Mouse (Mus musculus): ENCODE results near the gene Pfkp. TPM values are rescaled to one million over a fixed set of nuclear protein-coding genes. Genes with fewer than 3 reads are reported as not detected.

Pfkp gene
- polyA plus RNA-seq (2015; fragmentation: Nextera tagmentation; extraction: Ambion mirVana), result 135 and 141 TPM in 2 replicates

DNA sequence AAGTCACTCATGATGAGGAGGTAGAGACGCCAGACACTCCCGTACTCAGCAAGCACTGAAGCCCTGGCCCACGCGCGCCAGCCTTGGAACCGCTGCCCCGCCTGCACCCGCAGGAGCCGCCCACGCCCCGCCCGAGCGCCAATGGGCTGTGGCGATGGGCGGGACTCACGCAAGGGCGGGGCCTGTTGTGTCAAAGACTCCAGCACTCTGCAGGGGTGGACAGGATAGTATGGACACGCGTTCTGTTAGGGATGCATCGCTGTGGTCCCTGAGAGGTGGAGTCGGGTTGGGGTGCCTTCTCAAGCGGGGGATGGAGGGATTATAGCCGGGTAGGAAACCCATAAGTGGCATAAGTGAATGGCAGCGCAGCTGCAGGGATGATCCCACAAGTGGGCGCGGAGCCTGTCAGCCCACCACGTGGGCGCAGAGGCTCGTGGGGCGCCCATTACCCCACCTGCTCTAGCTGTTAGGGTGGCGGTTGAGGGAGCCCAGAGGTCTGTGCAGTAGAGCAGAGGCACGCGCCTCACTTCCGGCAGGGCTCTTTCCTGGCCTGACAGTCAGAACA, at the start of gene Pfkp:
Gene Pfkp (minus strand): TSS at position 109 of the 565 bp plus-strand sequence.
- Histone ChIP-seq H3K36me3 (no peaks in the 10 kb centered on the region), H3K4me2 (replicated peaks) (peak within 1 kb of the TSS; percentile 98), H3K4me3 (replicated peaks) (peak within 1 kb of the TSS; percentile 67), H3K4me1 (replicated peaks) (peaks cover 21% of the 10 kb centered on the region), H3K9me3 (no peaks in the 10 kb centered on the region), H3K27ac (peak within 1 kb of the TSS; percentile 56), H3K27me3 (peaks cover 17% of the 10 kb centered on the region; the same call in 1 of the 2 replicates), H3K9ac (replicated peaks) (peak within 1 kb of the TSS; percentile 75)
- peak; percentile 97 for ATAC-seq
- 2% methylated on average over 34 of the region's 34 CpGs for WGBS

DNA sequence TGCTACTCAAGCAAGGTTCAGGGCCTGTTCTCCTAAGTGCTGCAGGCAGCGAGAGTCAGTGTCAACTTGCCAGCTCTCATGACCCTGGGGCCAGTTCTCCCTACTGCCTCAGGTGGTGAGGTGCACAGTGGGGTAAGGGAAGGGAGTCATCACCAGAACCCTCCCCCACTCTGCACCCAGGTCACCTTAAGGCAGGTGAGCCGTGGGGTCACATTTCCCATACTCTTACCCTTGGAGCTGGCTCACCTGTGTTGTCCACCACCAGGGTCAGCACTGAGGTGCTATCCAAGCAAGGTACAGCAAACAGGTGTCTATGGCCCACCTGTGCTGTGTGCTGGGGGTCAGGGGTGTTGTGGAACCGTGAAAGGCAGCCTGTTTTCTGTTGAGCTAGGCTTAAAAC, 42.0 kb upstream of the Pfkp start:
- H3K36me3 ChIP-seq, result no peaks in the 10 kb centered on the region
- no peaks in the 10 kb centered on the region for H3K27me3 ChIP-seq
- H3K9me3 ChIP-seq, result no peaks in the 10 kb centered on the region
- H3K4me2 ChIP-seq (replicated peaks), result no peak overlapping the region
- no peaks in the 10 kb centered on the region for H3K4me1 ChIP-seq (replicated peaks)
- no peak overlapping the region for H3K4me3 ChIP-seq (replicated peaks)
- WGBS, result 76% methylated on average over 3 of the region's 3 CpGs
- ATAC-seq, result no peak
- H3K9ac ChIP-seq (replicated peaks), result no peak overlapping the region
- H3K27ac ChIP-seq, result no peak overlapping the region

DNA sequence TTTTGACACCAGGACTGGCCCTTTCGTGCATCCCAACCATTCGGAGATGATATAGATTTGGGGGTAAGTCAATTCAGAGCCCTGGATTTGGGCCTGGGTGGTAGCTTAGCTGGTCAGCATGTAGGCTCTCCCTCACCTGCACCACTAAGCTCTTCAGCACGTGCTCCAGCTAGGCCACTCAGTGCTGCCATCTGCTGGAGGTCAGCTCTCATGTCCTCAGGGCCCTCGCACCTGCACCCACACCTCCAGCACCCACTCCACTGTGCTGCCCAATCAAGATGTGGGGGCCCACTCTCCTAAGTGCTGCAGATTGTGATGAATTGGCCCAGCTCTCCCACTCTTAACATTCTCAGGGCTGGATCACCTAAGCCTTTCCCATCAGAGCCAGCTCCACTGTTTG, 41.4 kb upstream of the Pfkp start:
- Histone ChIP-seq H3K36me3 (no peaks in the 10 kb centered on the region), H3K9ac (replicated peaks) (no peak overlapping the region), H3K4me2 (replicated peaks) (no peak overlapping the region), H3K4me1 (replicated peaks) (no peaks in the 10 kb centered on the region), H3K9me3 (no peaks in the 10 kb centered on the region), H3K27me3 (no peaks in the 10 kb centered on the region), H3K27ac (no peak overlapping the region), H3K4me3 (replicated peaks) (no peak overlapping the region)
- ATAC-seq, result peak; percentile 64
- WGBS, result 73% methylated on average over 4 of the region's 4 CpGs

DNA sequence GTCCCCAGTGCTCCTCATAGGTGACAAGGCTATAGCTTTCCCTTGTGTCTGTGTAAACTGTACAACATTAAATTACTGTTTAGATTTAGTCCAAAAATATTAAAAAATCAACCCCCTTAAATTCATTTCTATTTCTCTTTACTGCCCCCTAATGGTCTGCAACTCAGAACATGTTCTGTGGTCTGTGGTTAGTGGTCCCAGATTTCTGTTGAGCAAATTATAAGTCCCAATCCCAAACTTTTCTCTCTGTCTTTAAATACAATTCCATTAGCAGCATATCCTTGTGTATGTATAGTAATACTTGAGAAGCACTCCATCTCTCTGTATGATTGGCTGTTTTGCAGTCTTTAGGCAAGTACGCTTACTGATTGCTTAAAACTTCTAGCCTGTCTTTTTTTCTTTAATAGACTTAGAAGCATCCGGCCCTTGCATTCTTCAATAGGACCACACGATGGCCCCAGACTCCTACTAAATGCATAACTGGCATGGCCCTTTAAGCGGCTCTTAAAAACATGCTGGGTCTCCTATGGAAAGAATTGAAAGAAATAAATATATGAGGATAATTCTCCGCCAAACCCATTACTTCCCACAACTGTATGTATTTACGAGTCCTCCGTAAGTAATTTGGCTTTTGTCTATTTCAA, 40.3 kb upstream of the Pfkp start:
- no peaks in the 10 kb centered on the region for H3K27me3 ChIP-seq
- no peaks in the 10 kb centered on the region for H3K9me3 ChIP-seq
- H3K4me1 ChIP-seq (replicated peaks), result no peaks in the 10 kb centered on the region
- ATAC-seq, result peak; percentile 27
- H3K9ac ChIP-seq (replicated peaks), result no peak overlapping the region
- no peak overlapping the region for H3K4me3 ChIP-seq (replicated peaks)
- H3K27ac ChIP-seq, result no peak overlapping the region
- 54% methylated on average over 7 of the region's 7 CpGs for WGBS
- no peak overlapping the region for H3K4me2 ChIP-seq (replicated peaks)
- no peaks in the 10 kb centered on the region for H3K36me3 ChIP-seq

DNA sequence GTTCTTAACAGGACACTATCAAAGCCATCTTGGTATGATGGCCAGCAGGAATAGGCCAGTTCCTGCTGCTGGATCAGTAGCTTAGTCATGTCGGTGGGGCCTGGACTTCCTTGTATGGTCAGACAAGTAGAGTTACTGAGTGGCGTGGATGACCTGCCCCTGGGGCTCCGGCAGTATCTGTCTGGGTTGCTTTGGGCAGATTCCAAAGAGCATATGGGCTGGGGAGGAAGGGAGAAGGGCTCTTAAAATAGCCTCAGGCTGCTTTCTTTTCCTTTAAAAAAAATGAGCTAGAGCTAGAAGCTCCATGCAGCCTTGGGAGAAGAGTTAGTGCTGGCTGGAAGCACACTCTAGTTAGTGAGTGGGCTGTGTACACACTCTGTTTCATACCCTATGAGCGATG, 18.3 kb upstream of the Pfkp start:
- H3K9ac ChIP-seq (replicated peaks), result no peak overlapping the region
- H3K4me1 ChIP-seq (replicated peaks), result no peaks in the 10 kb centered on the region
- H3K27me3 ChIP-seq, result no peaks in the 10 kb centered on the region
- no peak overlapping the region for H3K27ac ChIP-seq
- no peak overlapping the region for H3K4me3 ChIP-seq (replicated peaks)
- 90% methylated on average over 4 of the region's 4 CpGs for WGBS
- H3K4me2 ChIP-seq (replicated peaks), result no peak overlapping the region
- ATAC-seq, result no peak
- no peaks in the 10 kb centered on the region for H3K9me3 ChIP-seq
- no peaks in the 10 kb centered on the region for H3K36me3 ChIP-seq

DNA sequence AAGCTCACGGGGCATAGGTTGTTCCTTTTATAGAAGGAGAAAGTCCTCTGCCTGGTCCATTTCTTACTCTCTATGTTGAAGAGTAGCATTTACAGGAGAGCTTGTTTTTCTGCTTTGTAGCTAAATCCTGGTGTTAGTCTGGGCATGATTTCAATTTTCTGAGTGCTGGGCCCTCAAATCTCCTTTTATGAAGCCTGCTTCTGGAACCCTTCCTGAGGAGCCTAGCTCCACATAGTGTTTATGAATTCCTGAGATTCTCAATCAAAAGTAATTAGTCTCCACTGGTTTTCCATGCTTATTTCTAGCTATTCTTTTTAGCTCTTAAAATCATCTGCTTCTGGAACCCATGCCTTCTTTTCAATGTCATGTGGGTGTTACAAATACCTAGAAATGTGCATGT, 16.9 kb upstream of the Pfkp start:
- no peaks in the 10 kb centered on the region for H3K36me3 ChIP-seq
- no peaks in the 10 kb centered on the region for H3K4me1 ChIP-seq (replicated peaks)
- no peaks in the 10 kb centered on the region for H3K9me3 ChIP-seq
- 79% methylated on average over 1 of the region's 1 CpGs for WGBS
- no peak for ATAC-seq
- H3K4me2 ChIP-seq (replicated peaks), result no peak overlapping the region
- H3K4me3 ChIP-seq (replicated peaks), result no peak overlapping the region
- H3K27ac ChIP-seq, result no peak overlapping the region
- H3K27me3 ChIP-seq, result no peaks in the 10 kb centered on the region
- no peak overlapping the region for H3K9ac ChIP-seq (replicated peaks)

DNA sequence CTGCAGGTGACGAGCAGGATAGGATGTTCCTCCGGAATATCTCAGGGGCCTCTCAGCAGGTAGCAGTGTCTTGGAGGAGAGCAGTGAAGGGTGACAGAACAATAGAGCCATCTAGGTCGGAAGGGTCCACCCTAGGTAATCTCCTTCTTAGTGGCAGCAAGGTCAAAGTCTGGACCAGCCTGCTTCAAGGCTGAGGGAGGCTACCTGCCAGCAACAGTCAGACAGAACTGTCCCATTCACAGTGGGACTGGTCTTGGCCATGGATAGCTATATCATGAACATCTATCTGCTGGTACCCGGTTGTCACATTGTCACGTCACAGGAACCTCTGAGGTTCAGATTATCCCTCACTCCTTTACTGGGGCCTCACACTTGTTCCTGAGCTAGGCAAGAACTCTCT, 15.6 kb upstream of the Pfkp start:
- Histone ChIP-seq H3K36me3 (no peaks in the 10 kb centered on the region), H3K27ac (no peak overlapping the region), H3K4me3 (replicated peaks) (no peak overlapping the region), H3K4me2 (replicated peaks) (no peak overlapping the region), H3K9ac (replicated peaks) (no peak overlapping the region), H3K27me3 (no peaks in the 10 kb centered on the region), H3K9me3 (no peaks in the 10 kb centered on the region), H3K4me1 (replicated peaks) (no peaks in the 10 kb centered on the region)
- WGBS, result 53% methylated on average over 5 of the region's 5 CpGs
- ATAC-seq, result no peak

DNA sequence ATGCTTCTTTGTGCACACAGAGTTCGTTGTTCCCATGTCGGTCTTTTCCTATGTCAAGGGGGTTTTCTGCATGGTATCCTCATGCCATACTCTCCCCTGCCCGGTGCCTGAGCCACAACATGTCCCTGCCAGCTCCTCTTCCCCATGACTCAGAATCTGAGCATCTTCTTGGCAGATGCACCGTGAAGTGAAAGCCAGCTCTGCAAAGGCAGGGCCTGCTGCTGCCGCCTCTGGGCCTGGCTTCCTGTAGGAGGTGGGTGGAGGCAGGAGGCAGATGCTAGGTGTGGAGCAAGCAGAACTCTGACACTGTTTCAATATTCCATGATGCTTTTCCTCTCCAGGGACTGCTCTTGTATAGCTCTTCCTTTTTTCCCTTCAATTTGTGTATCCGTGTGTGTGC, 10.7 kb upstream of the Pfkp start:
- Histone ChIP-seq H3K4me2 (replicated peaks) (no peak overlapping the region), H3K9ac (replicated peaks) (no peak overlapping the region), H3K4me3 (replicated peaks) (no peak overlapping the region), H3K36me3 (no peaks in the 10 kb centered on the region), H3K9me3 (no peaks in the 10 kb centered on the region), H3K4me1 (replicated peaks) (no peaks in the 10 kb centered on the region), H3K27me3 (no peaks in the 10 kb centered on the region), H3K27ac (no peak overlapping the region)
- 92% methylated on average over 6 of the region's 6 CpGs for WGBS
- no peak for ATAC-seq

DNA sequence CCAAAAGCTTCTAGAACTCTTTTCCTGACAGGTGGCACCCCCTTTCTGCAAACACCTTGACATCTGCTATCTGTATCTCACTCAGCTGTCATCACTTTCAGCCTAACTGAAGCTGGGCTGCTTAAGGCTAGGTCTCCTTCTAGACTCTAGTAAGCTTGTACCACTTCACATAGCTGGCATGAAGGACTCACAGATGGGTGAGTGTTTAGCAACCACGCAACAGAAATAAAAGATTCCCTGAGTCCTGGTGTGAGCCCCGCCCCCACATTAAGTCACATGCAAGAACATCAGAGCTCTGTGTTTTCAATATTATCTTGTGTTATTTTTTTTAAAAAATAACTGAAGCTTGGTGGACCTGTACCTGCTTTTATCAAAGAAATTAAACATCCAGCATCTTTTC, 8.7 kb upstream of the Pfkp start:
- Histone ChIP-seq H3K4me3 (replicated peaks) (no peak overlapping the region), H3K9ac (replicated peaks) (no peak overlapping the region), H3K27me3 (no peaks in the 10 kb centered on the region), H3K4me2 (replicated peaks) (no peak overlapping the region), H3K9me3 (no peaks in the 10 kb centered on the region), H3K36me3 (no peaks in the 10 kb centered on the region), H3K4me1 (replicated peaks) (no peaks in the 10 kb centered on the region), H3K27ac (no peak overlapping the region)
- 88% methylated on average over 2 of the region's 2 CpGs for WGBS
- ATAC-seq, result no peak

DNA sequence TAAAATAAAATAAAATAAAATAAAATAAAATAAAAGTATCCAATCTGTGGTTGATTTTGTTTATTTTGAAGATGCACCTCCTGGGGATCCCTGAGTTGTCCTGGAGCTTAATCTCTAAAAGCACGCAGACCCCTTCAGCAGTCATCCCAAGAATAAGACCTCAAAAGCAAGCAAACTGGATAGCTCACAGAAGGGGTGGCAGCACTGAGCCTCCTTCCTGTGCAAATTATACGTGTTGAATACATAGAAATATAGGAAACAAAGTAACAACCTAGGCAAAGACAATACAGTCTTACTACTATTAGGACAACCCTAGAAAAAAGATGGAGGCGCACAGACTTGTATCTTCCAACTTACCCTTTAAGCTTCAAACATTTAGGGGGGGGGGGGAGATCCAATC, 965 bp upstream of the Pfkp start:
- Histone ChIP-seq H3K4me3 (replicated peaks) (no peak overlapping the region), H3K27me3 (peaks cover 17% of the 10 kb centered on the region; the same call in 1 of the 2 replicates), H3K4me1 (replicated peaks) (peaks cover 21% of the 10 kb centered on the region), H3K27ac (no peak overlapping the region), H3K4me2 (replicated peaks) (no peak overlapping the region), H3K36me3 (no peaks in the 10 kb centered on the region), H3K9me3 (no peaks in the 10 kb centered on the region), H3K9ac (replicated peaks) (no peak overlapping the region)
- 71% methylated on average over 3 of the region's 3 CpGs for WGBS
- ATAC-seq, result no peak

DNA sequence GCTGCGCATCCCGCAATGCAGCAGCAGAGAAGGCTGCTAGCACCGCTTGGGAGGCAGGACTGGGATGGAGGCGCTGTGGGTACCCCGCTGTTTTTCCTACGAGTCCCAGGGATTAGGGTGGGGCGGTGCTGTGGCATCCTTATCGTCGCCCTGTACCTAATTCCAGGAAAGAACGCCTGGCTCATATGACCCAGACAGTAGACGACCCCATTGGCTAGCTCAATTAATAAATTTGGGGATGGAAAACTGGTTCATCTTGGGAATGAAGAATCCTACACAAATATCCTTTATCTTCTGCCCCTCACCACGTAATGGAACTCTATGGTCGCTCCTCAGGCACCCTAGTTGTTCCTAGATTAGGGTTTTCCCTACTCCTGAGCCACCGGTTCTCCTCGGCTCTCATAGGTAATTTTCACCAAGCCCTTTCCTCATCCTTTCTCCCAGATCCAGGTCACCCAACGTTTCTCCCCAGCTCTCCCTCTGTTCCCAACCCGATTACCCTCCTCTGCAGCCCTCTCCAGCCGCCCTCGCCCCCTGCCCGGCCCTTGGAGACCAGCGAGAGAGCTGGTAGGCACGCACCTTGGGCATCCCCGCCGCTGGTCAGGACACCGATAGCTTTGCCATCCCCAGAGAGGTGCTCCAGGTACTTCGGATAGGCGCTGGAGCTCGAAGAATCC, 447 bp downstream of the Pfkp start:
- Histone ChIP-seq H3K27ac (peak overlapping the region; percentile 40), H3K4me1 (replicated peaks) (peaks cover 21% of the 10 kb centered on the region), H3K4me2 (replicated peaks) (peak overlapping the region; percentile 98), H3K36me3 (no peaks in the 10 kb centered on the region), H3K27me3 (peaks cover 17% of the 10 kb centered on the region; the same call in 1 of the 2 replicates), H3K9ac (replicated peaks) (peak overlapping the region; percentile 75), H3K9me3 (no peaks in the 10 kb centered on the region), H3K4me3 (replicated peaks) (peak overlapping the region; percentile 67)
- ATAC-seq, result peak; percentile 49
- 0% methylated on average over 28 of the region's 28 CpGs for WGBS
